Mouse (Mus musculus): ENCODE measurements around the gene Zfp385b.
A peak's percentile ranks its signal among the peaks of the same experiment; 100 is the strongest.

Zfp385b gene

GRCm38 (mm10) chr2:77518693-77519092 lies 300.7 kb downstream of the Zfp385b start:
- no peak for DNase-seq (ENCODE audit: low read depth, low spot score)

- no peak for DNase-seq (ENCODE audit: low read depth, low spot score)
These were observed 302.8 kb downstream of the Zfp385b start for GRCm38 (mm10) chr2:77516606-77517005.

GRCm38 (mm10) chr2:77515654-77516053 lies 303.8 kb downstream of the Zfp385b start:
- DNase-seq (ENCODE audit: low read depth, low spot score) = no peak

GRCm38 (mm10) chr2:77515011-77515410 lies 304.4 kb downstream of the Zfp385b start:
- no peak for DNase-seq (ENCODE audit: low read depth, low spot score)

- DNase-seq (ENCODE audit: low read depth, low spot score) = no peak
These were observed 305.0 kb downstream of the Zfp385b start for GRCm38 (mm10) chr2:77514476-77514875.

GRCm38 (mm10) chr2:77508731-77509130 lies 310.7 kb downstream of the Zfp385b start:
- DNase-seq (ENCODE audit: low read depth, low spot score) = no peak

GRCm38 (mm10) chr2:77506308-77506707 lies 313.1 kb downstream of the Zfp385b start:
- peak; percentile 44 for DNase-seq (ENCODE audit: low read depth, low spot score)

GRCm38 (mm10) chr2:77505614-77506013 lies 313.8 kb downstream of the Zfp385b start:
- DNase-seq (ENCODE audit: low read depth, low spot score) = no peak

- no peak for DNase-seq (ENCODE audit: low read depth, low spot score)
These were observed 315.6 kb downstream of the Zfp385b start for GRCm38 (mm10) chr2:77503674-77504351.

GRCm38 (mm10) chr2:77503217-77503616 lies 316.2 kb downstream of the Zfp385b start:
- no peak for DNase-seq (ENCODE audit: low read depth, low spot score)

GRCm38 (mm10) chr2:77502458-77502857 lies 317.0 kb downstream of the Zfp385b start:
- DNase-seq (ENCODE audit: low read depth, low spot score) = no peak

- no peak for DNase-seq (ENCODE audit: low read depth, low spot score)
These were observed 319.0 kb downstream of the Zfp385b start for GRCm38 (mm10) chr2:77500480-77500879.

- DNase-seq (ENCODE audit: low read depth, low spot score) = no peak
These were observed 321.1 kb downstream of the Zfp385b start for GRCm38 (mm10) chr2:77498379-77498778.

- DNase-seq (ENCODE audit: low read depth, low spot score) = no peak
These were observed 321.5 kb downstream of the Zfp385b start for GRCm38 (mm10) chr2:77497942-77498341.

- no peak for DNase-seq (ENCODE audit: low read depth, low spot score)
These were observed 323.4 kb downstream of the Zfp385b start for GRCm38 (mm10) chr2:77496071-77496470.

GRCm38 (mm10) chr2:77495344-77495743 lies 324.1 kb downstream of the Zfp385b start:
- no peak for DNase-seq (ENCODE audit: low read depth, low spot score)

GRCm38 (mm10) chr2:77493695-77494094 lies 325.7 kb downstream of the Zfp385b start:
- no peak for DNase-seq (ENCODE audit: low read depth, low spot score)

GRCm38 (mm10) chr2:77487151-77487550 lies 332.3 kb downstream of the Zfp385b start:
- no peak for DNase-seq (ENCODE audit: low read depth, low spot score)

- no peak for DNase-seq (ENCODE audit: low read depth, low spot score)
These were observed 338.2 kb downstream of the Zfp385b start for GRCm38 (mm10) chr2:77481274-77481673.

- no peak for DNase-seq (ENCODE audit: low read depth, low spot score)
These were observed 341.9 kb downstream of the Zfp385b start for GRCm38 (mm10) chr2:77477536-77477935.

- no peak for DNase-seq (ENCODE audit: low read depth, low spot score)
These were observed 343.0 kb downstream of the Zfp385b start for GRCm38 (mm10) chr2:77476444-77476843.

- no peak for DNase-seq (ENCODE audit: low read depth, low spot score)
These were observed 347.1 kb downstream of the Zfp385b start for GRCm38 (mm10) chr2:77472254-77472837.

GRCm38 (mm10) chr2:77470716-77471115 lies 348.7 kb downstream of the Zfp385b start:
- no peak for DNase-seq (ENCODE audit: low read depth, low spot score)

Measured in mesoderm, embryonic 11.5 days (tissue).